Mouse (Mus musculus): ENCODE data around the gene Cbx2. TPM values are rescaled to one million over a fixed set of nuclear protein-coding genes. Genes with fewer than 3 reads are reported as not detected.

Cbx2 gene
- total RNA-seq, 1 experiment from 2014 or later: 8.3 TPM

Other genes starting within 250 kb of the Cbx2 start
- not detected in 2 replicates for gene Rbfox3, start 111.4 kb upstream of the Cbx2 start, total RNA-seq (2017)
- not detected in 2 replicates for gene Enpp7, start 34.8 kb upstream of the Cbx2 start, total RNA-seq (2017)
- gene Cbx8, start 18.0 kb downstream of the Cbx2 start, total RNA-seq (2017): 1.4 and 2.5 TPM in 2 replicates
- 11.3 and 24.6 TPM in 2 replicates for gene Cbx4, start 63.3 kb downstream of the Cbx2 start, total RNA-seq (2017)
- gene Tbc1d16, start 205.5 kb downstream of the Cbx2 start, total RNA-seq (2017): 3.5 and 4.3 TPM in 2 replicates
- 11.5 and 24.3 TPM in 2 replicates for gene Ccdc40, start 205.6 kb downstream of the Cbx2 start, total RNA-seq (2017)
- gene Gaa, start 244.9 kb downstream of the Cbx2 start, total RNA-seq (2017): 19.6 and 33.4 TPM in 2 replicates